Mouse (Mus musculus) hindbrain, embryonic 11.5 days (tissue): ENCODE data around the gene D1Pas1. TPM values are rescaled to one million over a fixed set of nuclear protein-coding genes. Genes with fewer than 3 reads are reported as not detected.

Source experiments
- ATAC-seq: fragments of 200-750 bp; cut with Nextera tagmentation; 2 replicates; pipeline ENCODE4 v1.8.0; 2017; ENCODE audit warnings: mild to moderate bottlenecking, moderate TSS enrichment, moderate library complexity; ENCODE audit not compliant: low FRiP score
- DNase-seq: peaks from one replicate; pipeline ENCODE4 v3.0.0-alpha.2; 2015; ENCODE audit warnings: low spot score
- H3K27ac ChIP-seq: fragments of 300-500 bp; sonication (generic); 2 replicates; pipeline ENCODE4 v1.5.1; 2014; ENCODE audit warnings: mild to moderate bottlenecking, low read depth, low read length
- H3K27me3 ChIP-seq: fragments of 300-500 bp; sonication (generic); 2 replicates; pipeline ENCODE4 v1.6.1; 2014; ENCODE audit warnings: mild to moderate bottlenecking, low read length, moderate library complexity, mixed read lengths; ENCODE audit not compliant: control insufficient read depth, insufficient read depth
- H3K36me3 ChIP-seq: fragments of 300-500 bp; sonication (generic); 2 replicates; pipeline ENCODE4 v1.6.1; 2014; ENCODE audit warnings: mild to moderate bottlenecking, low read length, moderate library complexity, mixed read lengths; ENCODE audit not compliant: control insufficient read depth, insufficient read depth
- H3K4me1 ChIP-seq: fragments of 300-500 bp; sonication (generic); replicated peaks from 2 replicates; pipeline ENCODE4 v1.6.1; 2014; ENCODE audit warnings: low read length, mixed read lengths; ENCODE audit not compliant: control insufficient read depth, insufficient read depth
- H3K4me2 ChIP-seq: fragments of 300-500 bp; sonication (generic); replicated peaks from 2 replicates; pipeline ENCODE4 v1.6.1; 2014; ENCODE audit warnings: mild to moderate bottlenecking, low read depth, low read length
- H3K4me3 ChIP-seq: fragments of 300-500 bp; sonication (generic); 2 replicates; pipeline ENCODE4 v1.5.1; 2014; ENCODE audit warnings: low read depth, low read length
- H3K9ac ChIP-seq: fragments of 300-500 bp; sonication (generic); 2 replicates; pipeline ENCODE4 v1.6.1; 2014; ENCODE audit warnings: low read depth, low read length
- H3K9me3 ChIP-seq: fragments of 300-500 bp; sonication (generic); 2 replicates; pipeline ENCODE4 v1.6.1; 2016; ENCODE audit warnings: low read length; ENCODE audit not compliant: control insufficient read depth
- WGBS: fragments of 180-500 bp; shearing (Covaris S2); extraction: QIAGEN DNeasy Blood & Tissue Kit; methylation state at CpG from one replicate; pipeline ENCODE4 v1.1.7; 2014; 5-methylcytosine and 5-hydroxymethylcytosine counted together
- polyA plus RNA-seq: library from polyadenylated mRNA; unstranded; fragments of >200 nt; fragmentation: Nextera tagmentation; extraction: Ambion mirVana; gene quantifications from 2 replicates; pipeline ENCODE4 v1.2.1, GENCODE M21; 2014

Gene D1Pas1
- polyA plus RNA-seq, 1 experiment from 2014 or later = 0.06 TPM

DNA sequence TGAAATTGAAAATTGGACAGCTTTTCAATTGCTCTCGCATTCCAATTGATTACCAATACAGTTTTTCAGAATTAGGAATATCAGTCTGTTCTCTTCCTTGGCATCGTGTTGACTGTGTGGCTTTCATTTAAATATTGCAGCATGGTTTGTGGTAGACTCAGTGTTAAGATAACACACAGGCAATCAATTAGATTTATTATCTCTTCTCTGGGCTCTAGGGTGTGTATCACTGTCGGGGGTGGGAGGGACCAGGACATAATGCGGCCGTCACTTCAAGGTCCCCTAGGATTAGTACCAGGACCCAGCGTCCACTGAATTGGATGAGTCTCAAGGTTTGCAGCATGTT lies 36.4 kb upstream of the D1Pas1 start:
- Histone ChIP-seq H3K4me2 (no peak overlapping the region), H3K9me3 (no peaks in the 10 kb centered on the region), H3K4me3 (no peak overlapping the region), H3K9ac (no peak overlapping the region), H3K4me1 (0 out of 2 replicates have a peak, but pooled peaks cover 3% of the 10 kb centered on the region), H3K36me3 (no peaks in the 10 kb centered on the region), H3K27me3 (no peaks in the 10 kb centered on the region), H3K27ac (no peak overlapping the region)
- WGBS = 87% methylated on average over 6 of the region's 6 CpGs
- DNase-seq (no peak), ATAC-seq (no peak)

DNA sequence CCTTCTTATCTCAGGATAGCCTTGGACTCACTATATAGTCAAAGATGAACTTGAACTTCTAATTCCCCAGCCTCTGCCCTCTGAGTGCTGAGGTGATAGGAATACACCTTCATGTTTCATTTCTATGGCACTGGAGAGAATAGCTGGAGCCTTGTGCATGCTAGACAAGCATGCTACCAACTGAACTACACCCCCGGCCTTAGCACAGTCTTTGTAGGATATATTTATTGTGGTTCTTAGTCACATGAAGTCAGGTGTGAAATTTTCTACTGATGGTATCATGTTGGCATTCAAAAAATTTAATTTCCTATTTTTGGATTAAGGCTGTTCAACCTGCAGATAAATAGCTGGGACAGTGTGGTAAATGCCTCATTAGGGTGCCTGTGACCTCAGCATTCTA lies 33.0 kb upstream of the D1Pas1 start:
- ATAC-seq = no peak
- WGBS = 97% methylated on average over 1 of the region's 1 CpGs
- Histone ChIP-seq H3K36me3 (no peaks in the 10 kb centered on the region), H3K4me2 (no peak overlapping the region), H3K4me1 (no peaks in the 10 kb centered on the region), H3K27me3 (no peaks in the 10 kb centered on the region), H3K9ac (no peak overlapping the region), H3K27ac (no peak overlapping the region), H3K9me3 (no peaks in the 10 kb centered on the region), H3K4me3 (no peak overlapping the region)
- DNase-seq = no peak

GRCm38 (mm10) chr1:186952381-186952780 lies 14.8 kb upstream of the D1Pas1 start:
- no peak overlapping the region for H3K4me3 ChIP-seq
- H3K9ac ChIP-seq = no peak overlapping the region
- ATAC-seq (no peak), DNase-seq (no peak)
- H3K4me1 ChIP-seq = no peaks in the 10 kb centered on the region
- no peaks in the 10 kb centered on the region for H3K36me3 ChIP-seq
- WGBS = 91% methylated on average over 4 of the region's 4 CpGs
- no peaks in the 10 kb centered on the region for H3K9me3 ChIP-seq
- no peak overlapping the region for H3K4me2 ChIP-seq
- H3K27ac ChIP-seq = no peak overlapping the region
- H3K27me3 ChIP-seq = no peaks in the 10 kb centered on the region

DNA sequence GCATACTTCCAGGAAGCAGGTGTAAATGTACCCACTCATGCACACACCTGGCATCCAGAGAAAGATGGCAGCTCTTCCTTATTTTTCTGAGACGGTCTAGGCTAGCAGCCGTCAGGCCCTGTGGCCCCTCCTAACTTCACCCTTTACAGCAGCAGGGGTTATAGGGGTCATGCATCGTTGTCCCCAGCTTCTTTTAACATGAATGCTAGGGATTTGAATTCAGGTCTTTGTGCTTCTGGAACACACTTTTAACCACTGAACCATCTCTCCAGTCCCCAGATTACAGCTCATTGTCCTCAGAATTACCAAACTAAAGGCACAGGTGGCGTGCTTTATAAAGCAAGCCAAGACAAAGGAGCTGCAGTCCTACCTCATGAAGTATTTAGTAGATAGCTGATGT lies 12.6 kb upstream of the D1Pas1 start:
- ATAC-seq (no peak), DNase-seq (no peak)
- Histone ChIP-seq H3K4me1 (no peaks in the 10 kb centered on the region), H3K4me2 (no peak overlapping the region), H3K4me3 (no peak overlapping the region), H3K36me3 (no peaks in the 10 kb centered on the region), H3K27me3 (no peaks in the 10 kb centered on the region), H3K9me3 (no peaks in the 10 kb centered on the region), H3K27ac (no peak overlapping the region), H3K9ac (no peak overlapping the region)
- WGBS = 69% methylated on average over 4 of the region's 4 CpGs

- no peaks in the 10 kb centered on the region for H3K36me3 ChIP-seq
- H3K4me1 ChIP-seq = no peaks in the 10 kb centered on the region
- H3K9ac ChIP-seq = no peak overlapping the region
- H3K4me2 ChIP-seq = no peak overlapping the region
- 54% methylated on average over 4 of the region's 4 CpGs for WGBS
- no peaks in the 10 kb centered on the region for H3K27me3 ChIP-seq
- H3K4me3 ChIP-seq = no peak overlapping the region
- no peaks in the 10 kb centered on the region for H3K9me3 ChIP-seq
- DNase-seq (no peak), ATAC-seq (no peak)
- H3K27ac ChIP-seq = no peak overlapping the region
Observed at GRCm38 (mm10) chr1:186959380-186959779, 7.8 kb upstream of the D1Pas1 start.

GRCm38 (mm10) chr1:186964143-186964875 lies 2.9 kb upstream of the D1Pas1 start:
- no peaks in the 10 kb centered on the region for H3K4me1 ChIP-seq
- ATAC-seq = no peak

DNA sequence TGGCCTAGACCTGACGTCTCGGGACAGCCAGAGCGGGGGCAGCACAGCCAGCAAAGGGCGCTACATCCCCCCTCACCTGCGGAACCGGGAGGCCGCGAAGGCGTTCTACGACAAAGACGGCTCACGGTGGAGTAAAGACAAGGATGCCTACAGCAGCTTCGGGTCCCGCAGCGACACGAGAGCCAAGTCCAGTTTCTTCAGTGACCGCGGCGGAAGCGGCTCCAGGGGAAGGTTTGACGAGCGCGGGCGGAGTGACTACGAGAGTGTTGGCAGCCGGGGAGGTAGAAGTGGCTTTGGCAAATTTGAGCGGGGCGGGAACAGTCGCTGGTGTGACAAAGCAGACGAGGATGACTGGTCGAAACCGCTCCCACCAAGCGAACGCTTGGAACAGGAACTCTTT lies 710 bp downstream of the D1Pas1 start:
- 92% methylated on average over 34 of the region's 34 CpGs for WGBS
- Histone ChIP-seq H3K4me1 (no peaks in the 10 kb centered on the region), H3K9me3 (no peaks in the 10 kb centered on the region), H3K27me3 (no peaks in the 10 kb centered on the region), H3K36me3 (no peaks in the 10 kb centered on the region), H3K9ac (no peak overlapping the region), H3K4me2 (no peak overlapping the region), H3K27ac (no peak overlapping the region), H3K4me3 (no peak overlapping the region)
- ATAC-seq (no peak), DNase-seq (no peak)

More at GRCm38 (mm10) chr1:186964143-186964875, 2.9 kb upstream of the D1Pas1 start:
- Histone ChIP-seq H3K9me3 (no peaks in the 10 kb centered on the region), H3K9ac (no peak overlapping the region), H3K36me3 (no peaks in the 10 kb centered on the region), H3K4me2 (no peak overlapping the region), H3K4me3 (no peak overlapping the region), H3K27ac (no peak overlapping the region), H3K27me3 (no peaks in the 10 kb centered on the region)
- DNase-seq = no peak
- WGBS = 75% methylated on average over 4 of the region's 4 CpGs

- H3K4me1 ChIP-seq = no peaks in the 10 kb centered on the region
- no peak overlapping the region for H3K9ac ChIP-seq
- no peaks in the 10 kb centered on the region for H3K9me3 ChIP-seq
- H3K4me3 ChIP-seq = no peak overlapping the region
- H3K36me3 ChIP-seq = no peaks in the 10 kb centered on the region
- ATAC-seq (no peak), DNase-seq (no peak)
- WGBS = 58% methylated on average over 4 of the region's 4 CpGs
- no peak overlapping the region for H3K4me2 ChIP-seq
- no peak overlapping the region for H3K27ac ChIP-seq
- no peaks in the 10 kb centered on the region for H3K27me3 ChIP-seq
Observed at GRCm38 (mm10) chr1:186976937-186977540, 9.8 kb downstream of the D1Pas1 start.

DNA sequence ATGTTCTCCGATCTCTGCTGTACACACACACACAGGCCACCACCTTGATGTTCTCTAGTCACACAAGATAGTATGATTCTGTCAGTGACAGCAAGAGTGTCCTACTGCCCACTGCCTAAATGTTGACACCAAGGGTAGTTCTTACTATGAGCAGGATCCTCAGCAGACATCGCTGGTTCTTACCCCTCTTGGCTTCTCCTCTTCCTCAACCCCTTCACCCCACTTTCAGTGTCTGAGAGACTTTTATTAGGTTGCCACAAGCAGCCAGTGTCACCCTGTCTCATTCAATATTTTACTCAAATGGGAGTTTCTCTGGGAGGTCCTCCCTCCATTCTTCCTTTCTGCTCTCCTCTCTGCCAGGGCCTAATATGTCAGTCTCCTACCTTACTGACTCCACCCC lies 10.6 kb downstream of the D1Pas1 start:
- Histone ChIP-seq H3K9ac (no peak overlapping the region), H3K4me1 (no peaks in the 10 kb centered on the region), H3K36me3 (no peaks in the 10 kb centered on the region), H3K9me3 (no peaks in the 10 kb centered on the region), H3K27ac (no peak overlapping the region), H3K4me2 (no peak overlapping the region), H3K4me3 (no peak overlapping the region), H3K27me3 (no peaks in the 10 kb centered on the region)
- no peak for DNase-seq
- WGBS = 86% methylated on average over 2 of the region's 2 CpGs
- no peak for ATAC-seq
